Mouse (Mus musculus) intestine, embryonic 14.5 days (tissue): ENCODE results near the gene Eif2ak3. TPM values are rescaled to one million over a fixed set of nuclear protein-coding genes. Genes with fewer than 3 reads are reported as not detected.

Source experiments
- ATAC-seq: fragments of 200-750 bp; cut with Nextera tagmentation; replicated peaks from 2 replicates; pipeline ENCODE4 v1.8.0; 2017; ENCODE audit warnings: low read depth, moderate number of reproducible peaks, moderate TSS enrichment, moderate library complexity; ENCODE audit not compliant: low FRiP score, low TSS enrichment
- DNase-seq: peaks from one replicate; pipeline ENCODE4 v3.0.0-alpha.2; 2018; ENCODE audit warnings: low spot score
- H3K27ac ChIP-seq: fragments of 300-500 bp; sonication (generic); 2 replicates; pipeline ENCODE4 v1.5.1; 2014; ENCODE audit warnings: low read depth, mild to moderate bottlenecking, control low read depth
- H3K27me3 ChIP-seq: fragments of 300-500 bp; sonication (generic); replicated peaks from 2 replicates; pipeline ENCODE4 v1.6.1; 2014; ENCODE audit warnings: low read length, control low read depth; ENCODE audit not compliant: control insufficient read depth, insufficient read depth
- H3K36me3 ChIP-seq: fragments of 300-500 bp; sonication (generic); 2 replicates; pipeline ENCODE4 v1.6.1; 2014; ENCODE audit warnings: low read length, control low read depth; ENCODE audit not compliant: control insufficient read depth, insufficient read depth
- H3K4me1 ChIP-seq: fragments of 300-500 bp; sonication (generic); replicated peaks from 2 replicates; pipeline ENCODE4 v1.6.1; 2014; ENCODE audit warnings: low read length, control low read depth, mixed read lengths; ENCODE audit not compliant: control insufficient read depth, insufficient read depth
- H3K4me2 ChIP-seq: fragments of 300-500 bp; sonication (generic); 2 replicates; pipeline ENCODE4 v1.6.1; 2014; ENCODE audit warnings: low read length
- H3K4me3 ChIP-seq: fragments of 300-500 bp; sonication (generic); 2 replicates; pipeline ENCODE4 v1.5.1; 2014; ENCODE audit warnings: low read depth, low read length, control low read depth, mixed read lengths
- H3K9ac ChIP-seq: fragments of 300-500 bp; sonication (generic); 2 replicates; pipeline ENCODE4 v1.6.1; 2014; ENCODE audit warnings: mild to moderate bottlenecking, low read length
- H3K9me3 ChIP-seq: fragments of 300-500 bp; sonication (generic); 2 replicates; pipeline ENCODE4 v1.6.1; 2016; ENCODE audit warnings: low read length, control low read depth; ENCODE audit not compliant: control insufficient read depth
- WGBS: fragments of 180-500 bp; shearing (Covaris S2); extraction: QIAGEN DNeasy Blood & Tissue Kit; methylation state at CpG from one replicate; pipeline ENCODE4 v1.1.7; 2014; 5-methylcytosine and 5-hydroxymethylcytosine counted together
- polyA plus RNA-seq: library from polyadenylated mRNA; unstranded; fragments of >200 nt; fragmentation: Nextera tagmentation; extraction: Ambion mirVana; gene quantifications from 2 replicates; pipeline ENCODE4 v1.2.1, GENCODE M21; 2014

The Eif2ak3 gene
- polyA plus RNA-seq, 1 experiment from 2014 or later, result 8.2 TPM

DNA sequence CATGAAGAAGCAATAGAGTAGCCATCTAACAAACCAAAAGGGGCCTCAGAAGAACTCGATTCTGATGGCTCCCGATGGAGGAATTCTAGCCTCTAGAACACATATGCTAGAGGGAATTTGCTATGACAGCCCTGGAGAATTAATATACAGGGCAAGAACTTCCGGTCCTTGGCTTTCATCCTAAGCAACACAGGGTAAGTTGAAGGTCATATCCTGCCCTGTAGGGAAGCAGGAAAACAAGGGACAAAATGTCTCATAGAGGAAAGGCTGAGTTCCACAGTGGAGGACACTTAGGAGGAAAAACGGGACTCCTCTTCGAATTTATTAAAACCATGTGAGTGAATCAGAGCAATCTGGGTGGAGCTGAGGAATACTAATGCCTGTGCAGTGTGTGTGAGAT is 1.3 kb upstream of the Eif2ak3 start:
- no peak overlapping the region for H3K4me3 ChIP-seq
- no peak for ATAC-seq
- WGBS, result 60% methylated on average over 5 of the region's 5 CpGs

GRCm38 (mm10) chr6:70844896-70845646 is 756 bp downstream of the Eif2ak3 start:
- ATAC-seq (no peak), DNase-seq (peak; percentile 77)
- peak overlapping the region; percentile 97 for H3K4me3 ChIP-seq
- H3K9ac ChIP-seq, result peak overlapping the region; percentile 81
- H3K27ac ChIP-seq, result peak overlapping the region; percentile 63
- H3K4me2 ChIP-seq, result peak overlapping the region; percentile 73
- no peaks in the 10 kb centered on the region for H3K27me3 ChIP-seq
- WGBS, result under 1% methylated on average over 38 of the region's 38 CpGs
- peaks cover 30% of the 10 kb centered on the region for H3K4me1 ChIP-seq
- 0 out of 2 replicates have a peak, but pooled peaks cover 5% of the 10 kb centered on the region for H3K36me3 ChIP-seq
- H3K9me3 ChIP-seq, result no peaks in the 10 kb centered on the region

More for the DNA sequence above, 1.3 kb upstream of the Eif2ak3 start:
- peak overlapping the region; percentile 65 for H3K4me2 ChIP-seq
- H3K9me3 ChIP-seq, result no peaks in the 10 kb centered on the region
- no peaks in the 10 kb centered on the region for H3K36me3 ChIP-seq
- H3K27ac ChIP-seq, result peak overlapping the region; percentile 70; the same call in 1 of the 2 replicates
- no peak for DNase-seq
- peaks cover 30% of the 10 kb centered on the region for H3K4me1 ChIP-seq
- no peaks in the 10 kb centered on the region for H3K27me3 ChIP-seq
- H3K9ac ChIP-seq, result peak overlapping the region; percentile 48; the same call in 1 of the 2 replicates

- Histone ChIP-seq H3K4me3 (no peak overlapping the region), H3K9ac (no peak overlapping the region), H3K27me3 (no peaks in the 10 kb centered on the region), H3K9me3 (no peaks in the 10 kb centered on the region), H3K27ac (no peak overlapping the region), H3K4me1 (peaks cover 30% of the 10 kb centered on the region), H3K4me2 (no peak overlapping the region), H3K36me3 (0 out of 2 replicates have a peak, but pooled peaks cover 5% of the 10 kb centered on the region)
- ATAC-seq (no peak), DNase-seq (no peak)
- 58% methylated on average over 3 of the region's 3 CpGs for whole genome bisulfite sequencing
Observed at GRCm38 (mm10) chr6:70847386-70847785, 3.1 kb downstream of the Eif2ak3 start.

GRCm38 (mm10) chr6:70853371-70853770 is 9.1 kb downstream of the Eif2ak3 start:
- H3K27me3 ChIP-seq, result no peaks in the 10 kb centered on the region
- H3K4me2 ChIP-seq, result no peak overlapping the region
- DNase-seq (no peak), ATAC-seq (no peak)
- no peak overlapping the region for H3K27ac ChIP-seq
- no peaks in the 10 kb centered on the region for H3K4me1 ChIP-seq
- H3K36me3 ChIP-seq, result peaks cover 7% of the 10 kb centered on the region; the same call in 1 of the 2 replicates
- no peak overlapping the region for H3K4me3 ChIP-seq
- no peak overlapping the region for H3K9ac ChIP-seq
- no peaks in the 10 kb centered on the region for H3K9me3 ChIP-seq
- WGBS, result 85% methylated on average over 4 of the region's 4 CpGs

DNA sequence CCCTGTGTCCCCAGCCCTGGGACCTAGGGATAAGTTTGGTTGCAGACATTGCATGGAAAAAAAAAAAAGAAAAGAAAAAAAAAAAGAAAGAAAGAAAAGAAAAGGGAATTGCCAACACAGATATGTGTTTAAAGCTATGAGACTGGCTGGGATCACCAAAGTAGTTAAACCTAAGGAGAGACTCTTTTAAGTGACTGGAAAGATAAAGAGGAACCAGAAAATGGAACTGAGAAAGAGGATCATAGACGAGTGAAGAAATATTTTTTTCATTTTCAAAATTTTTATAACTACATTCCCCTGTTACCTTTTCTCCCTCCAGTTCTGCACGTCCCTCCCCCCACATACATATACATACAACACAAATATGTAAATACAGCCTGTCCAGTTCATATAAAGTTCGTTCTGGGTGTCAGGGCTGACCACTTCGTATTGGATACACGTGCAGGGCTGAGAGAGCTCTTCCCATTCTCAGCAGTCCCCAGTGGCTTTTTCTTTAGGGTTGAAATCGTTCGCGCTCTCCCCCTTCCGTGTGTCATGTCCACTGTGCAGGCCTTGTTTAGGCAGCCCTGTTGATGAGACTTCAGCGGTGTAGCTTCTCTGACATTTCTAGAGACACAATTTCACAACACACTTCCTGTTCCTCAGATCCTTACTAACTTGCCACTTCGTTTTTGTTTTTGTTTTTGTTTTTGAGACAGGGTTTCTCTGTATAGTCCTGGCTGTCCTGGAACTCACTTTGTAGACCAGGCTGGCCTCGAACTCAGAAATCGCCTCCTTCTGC is 11.4 kb downstream of the Eif2ak3 start:
- Histone ChIP-seq H3K4me3 (no peak overlapping the region), H3K36me3 (peaks cover 15% of the 10 kb centered on the region), H3K27me3 (no peaks in the 10 kb centered on the region), H3K27ac (no peak overlapping the region), H3K9ac (no peak overlapping the region), H3K9me3 (no peaks in the 10 kb centered on the region), H3K4me2 (no peak overlapping the region), H3K4me1 (no peaks in the 10 kb centered on the region)
- DNase-seq, result no peak
- 85% methylated on average over 13 of the region's 13 CpGs for WGBS
- no peak for ATAC-seq

DNA sequence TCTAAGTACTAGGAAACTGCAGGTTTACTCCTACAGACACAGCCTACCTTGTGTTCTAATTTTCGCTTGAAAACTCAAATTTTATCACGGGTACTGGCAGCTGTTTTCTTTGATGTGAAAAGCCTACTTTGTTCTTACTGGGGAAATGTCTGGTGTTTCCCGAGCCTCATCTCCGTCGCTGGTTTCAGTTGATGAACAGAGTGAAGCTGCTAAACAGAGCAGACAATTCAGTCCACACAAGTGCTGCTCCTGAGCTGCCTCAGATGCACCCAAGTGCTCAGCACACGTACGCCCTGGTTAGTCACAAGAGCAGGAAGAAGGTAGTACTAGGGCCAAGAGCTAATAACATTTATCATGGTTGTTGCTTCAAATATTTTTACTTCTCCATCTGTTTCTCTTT is 18.4 kb downstream of the Eif2ak3 start:
- no peak overlapping the region for H3K27ac ChIP-seq
- peaks cover 15% of the 10 kb centered on the region for H3K36me3 ChIP-seq
- H3K4me3 ChIP-seq, result no peak overlapping the region
- ATAC-seq (no peak), DNase-seq (no peak)
- no peak overlapping the region for H3K4me2 ChIP-seq
- no peak overlapping the region for H3K9ac ChIP-seq
- no peaks in the 10 kb centered on the region for H3K4me1 ChIP-seq
- no peaks in the 10 kb centered on the region for H3K27me3 ChIP-seq
- H3K9me3 ChIP-seq, result no peaks in the 10 kb centered on the region
- WGBS, result 85% methylated on average over 7 of the region's 7 CpGs

DNA sequence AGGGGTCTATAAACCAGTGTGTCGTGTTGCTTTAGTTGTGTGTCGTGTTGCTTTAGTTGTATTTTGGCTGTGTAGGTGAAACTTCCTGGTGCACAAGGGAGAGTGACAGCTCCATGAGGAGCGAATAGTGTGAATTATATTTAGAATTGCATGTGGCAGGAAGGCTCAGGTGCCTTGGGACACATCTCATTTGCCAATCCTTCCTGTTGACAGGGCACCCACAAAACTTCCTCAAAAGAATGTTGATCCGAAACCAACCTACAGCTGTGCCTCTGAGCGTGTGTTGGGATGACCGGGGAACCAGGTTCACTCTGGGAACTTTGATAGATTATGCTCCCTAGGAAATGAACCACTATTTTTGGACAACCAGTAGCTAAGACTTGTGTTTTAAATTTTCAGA is 20.0 kb downstream of the Eif2ak3 start:
- no peaks in the 10 kb centered on the region for H3K4me1 ChIP-seq
- peaks cover 4% of the 10 kb centered on the region; the same call in 1 of the 2 replicates for H3K36me3 ChIP-seq
- DNase-seq (no peak), ATAC-seq (no peak)
- no peak overlapping the region for H3K4me3 ChIP-seq
- no peak overlapping the region for H3K27ac ChIP-seq
- H3K27me3 ChIP-seq, result no peaks in the 10 kb centered on the region
- H3K9ac ChIP-seq, result no peak overlapping the region
- H3K4me2 ChIP-seq, result no peak overlapping the region
- H3K9me3 ChIP-seq, result no peaks in the 10 kb centered on the region
- WGBS, result 88% methylated on average over 6 of the region's 6 CpGs

GRCm38 (mm10) chr6:70866761-70867160 is 22.4 kb downstream of the Eif2ak3 start:
- 87% methylated on average over 5 of the region's 5 CpGs for WGBS
- ATAC-seq, result no peak

More at GRCm38 (mm10) chr6:70866761-70867160, 22.4 kb downstream of the Eif2ak3 start:
- H3K4me2 ChIP-seq, result no peak overlapping the region
- H3K4me3 ChIP-seq, result no peak overlapping the region
- no peaks in the 10 kb centered on the region for H3K27me3 ChIP-seq
- H3K4me1 ChIP-seq, result peaks cover 7% of the 10 kb centered on the region
- no peak overlapping the region for H3K9ac ChIP-seq
- H3K9me3 ChIP-seq, result no peaks in the 10 kb centered on the region
- no peak for DNase-seq
- no peak overlapping the region for H3K27ac ChIP-seq
- H3K36me3 ChIP-seq, result no peaks in the 10 kb centered on the region
